Mouse (Mus musculus) intestine, embryonic 16.5 days (tissue): ENCODE results near the gene Ampd1. TPM values are rescaled to one million over a fixed set of nuclear protein-coding genes. Genes with fewer than 3 reads are reported as not detected.
"Not testable (repeated sequence)": the region's sequence is repeated elsewhere in the genome, so short reads cannot be mapped to it uniquely, and the experiment has no call there.

Experiments
- ATAC-seq: fragments of 200-750 bp; cut with Nextera tagmentation; 2 replicates; pipeline ENCODE4 v1.8.0; 2017; ENCODE audit warnings: moderate TSS enrichment, moderate library complexity
- H3K27ac ChIP-seq: fragments of 300-500 bp; sonication (generic); 2 replicates; pipeline ENCODE4 v1.5.1; 2014; ENCODE audit warnings: mild to moderate bottlenecking, low read length
- H3K27me3 ChIP-seq: fragments of 300-500 bp; sonication (generic); replicated peaks from 2 replicates; pipeline ENCODE4 v1.6.1; 2014; ENCODE audit warnings: low read length, control low read depth, mixed read lengths; ENCODE audit not compliant: control insufficient read depth, insufficient read depth
- H3K36me3 ChIP-seq: fragments of 300-500 bp; sonication (generic); 2 replicates; pipeline ENCODE4 v1.6.1; 2014; ENCODE audit warnings: low read length, control low read depth; ENCODE audit not compliant: control insufficient read depth, insufficient read depth
- H3K4me1 ChIP-seq: fragments of 300-500 bp; sonication (generic); 2 replicates; pipeline ENCODE4 v1.6.1; 2014; ENCODE audit warnings: low read length, control low read depth, mixed read lengths; ENCODE audit not compliant: control insufficient read depth, insufficient read depth
- H3K4me2 ChIP-seq: fragments of 300-500 bp; sonication (generic); 2 replicates; pipeline ENCODE4 v1.6.1; 2014; ENCODE audit warnings: low read depth, low read length, control low read depth
- H3K4me3 ChIP-seq: fragments of 300-500 bp; sonication (generic); 2 replicates; pipeline ENCODE4 v1.5.1; 2014; ENCODE audit warnings: mild to moderate bottlenecking, low read length
- H3K9ac ChIP-seq: fragments of 300-500 bp; sonication (generic); 2 replicates; pipeline ENCODE4 v1.6.1; 2014; ENCODE audit warnings: low read depth, low read length
- H3K9me3 ChIP-seq: fragments of 300-500 bp; sonication (generic); 2 replicates; pipeline ENCODE4 v1.6.1; 2016; ENCODE audit warnings: low read length, control low read depth; ENCODE audit not compliant: control insufficient read depth
- WGBS: fragments of 180-500 bp; shearing (Covaris S2); extraction: QIAGEN DNeasy Blood & Tissue Kit; methylation state at CpG from one replicate; pipeline ENCODE4 v1.1.7; 2014; 5-methylcytosine and 5-hydroxymethylcytosine counted together
- polyA plus RNA-seq: library from polyadenylated mRNA; unstranded; fragments of >200 nt; fragmentation: Nextera tagmentation; extraction: Ambion mirVana; gene quantifications from 2 replicates; pipeline ENCODE4 v1.2.1, GENCODE M21; 2015

Gene Ampd1
- polyA plus RNA-seq, 1 experiment from 2014 or later, result not detected

- H3K9ac ChIP-seq, result no peak overlapping the region
- H3K27ac ChIP-seq, result no peak overlapping the region
- H3K9me3 ChIP-seq, result no peaks in the 10 kb centered on the region
- H3K4me2 ChIP-seq, result no peak overlapping the region
- ATAC-seq, result no peak
- no peaks in the 10 kb centered on the region for H3K36me3 ChIP-seq
- 71% methylated on average over 5 of the region's 5 CpGs for WGBS
- H3K27me3 ChIP-seq, result no peaks in the 10 kb centered on the region
- no peak overlapping the region for H3K4me3 ChIP-seq
- peaks cover 10% of the 10 kb centered on the region for H3K4me1 ChIP-seq
Observed at GRCm38 (mm10) chr3:103127721-103128120, 53.9 kb downstream of the Ampd1 start.

GRCm38 (mm10) chr3:103128251-103128650, 54.4 kb downstream of the Ampd1 start:
- H3K27me3 ChIP-seq, result no peaks in the 10 kb centered on the region
- no peak overlapping the region for H3K4me2 ChIP-seq
- no peak overlapping the region for H3K27ac ChIP-seq
- no peaks in the 10 kb centered on the region for H3K9me3 ChIP-seq
- peaks cover 10% of the 10 kb centered on the region for H3K4me1 ChIP-seq
- H3K36me3 ChIP-seq, result no peaks in the 10 kb centered on the region
- ATAC-seq, result no peak
- WGBS, result 55% methylated on average over 4 of the region's 4 CpGs
- no peak overlapping the region for H3K4me3 ChIP-seq
- H3K9ac ChIP-seq, result no peak overlapping the region

- H3K27ac ChIP-seq, result no peak overlapping the region
- no peak overlapping the region for H3K4me3 ChIP-seq
- no peaks in the 10 kb centered on the region for H3K27me3 ChIP-seq
- H3K4me2 ChIP-seq, result no peak overlapping the region
- no peaks in the 10 kb centered on the region for H3K36me3 ChIP-seq
- ATAC-seq, result peak; percentile 84
- peaks cover 10% of the 10 kb centered on the region for H3K4me1 ChIP-seq
- no peak overlapping the region for H3K9ac ChIP-seq
- 71% methylated on average over 8 of the region's 8 CpGs for WGBS
- no peaks in the 10 kb centered on the region for H3K9me3 ChIP-seq
Observed at GRCm38 (mm10) chr3:103129367-103130159, 55.7 kb downstream of the Ampd1 start.

GRCm38 (mm10) chr3:103130236-103130751, 56.5 kb downstream of the Ampd1 start:
- Histone ChIP-seq H3K36me3 (no peaks in the 10 kb centered on the region), H3K9me3 (no peaks in the 10 kb centered on the region), H3K9ac (0 out of 2 replicates have a peak overlapping the region, but pooled peaks have one; percentile 7), H3K27ac (peak overlapping the region; percentile 20; the same call in 1 of the 2 replicates), H3K4me2 (no peak overlapping the region), H3K4me3 (no peak overlapping the region), H3K4me1 (peaks cover 10% of the 10 kb centered on the region), H3K27me3 (no peaks in the 10 kb centered on the region)
- WGBS, result 21% methylated on average over 6 of the region's 6 CpGs
- peak; percentile 89 for ATAC-seq

GRCm38 (mm10) chr3:103133098-103133497, 59.3 kb downstream of the Ampd1 start:
- no peak overlapping the region for H3K27ac ChIP-seq
- no peak for ATAC-seq
- H3K36me3 ChIP-seq, result no peaks in the 10 kb centered on the region
- no peak overlapping the region for H3K9ac ChIP-seq
- H3K9me3 ChIP-seq, result no peaks in the 10 kb centered on the region
- peaks cover 7% of the 10 kb centered on the region for H3K4me1 ChIP-seq
- WGBS, result 92% methylated on average over 10 of the region's 10 CpGs
- no peaks in the 10 kb centered on the region for H3K27me3 ChIP-seq
- no peak overlapping the region for H3K4me2 ChIP-seq
- H3K4me3 ChIP-seq, result no peak overlapping the region

- H3K4me1 ChIP-seq, result no peaks in the 10 kb centered on the region
- 75% methylated on average over 4 of the region's 4 CpGs for WGBS
- H3K27me3 ChIP-seq, result no peaks in the 10 kb centered on the region
- no peaks in the 10 kb centered on the region for H3K36me3 ChIP-seq
- ATAC-seq, result no peak
- no peak overlapping the region for H3K9ac ChIP-seq
- H3K27ac ChIP-seq, result no peak overlapping the region
- H3K4me3 ChIP-seq, result no peak overlapping the region
- no peaks in the 10 kb centered on the region for H3K9me3 ChIP-seq
- H3K4me2 ChIP-seq, result no peak overlapping the region
Observed at GRCm38 (mm10) chr3:103136414-103137077, 62.7 kb downstream of the Ampd1 start.

- Histone ChIP-seq H3K27ac (0 out of 2 replicates have a peak overlapping the region, but pooled peaks have one; percentile 33), H3K27me3 (no peaks in the 10 kb centered on the region), H3K9me3 (no peaks in the 10 kb centered on the region), H3K4me3 (no peak overlapping the region), H3K9ac (peak overlapping the region; percentile 43; the same call in 1 of the 2 replicates), H3K4me1 (no peaks in the 10 kb centered on the region), H3K4me2 (no peak overlapping the region), H3K36me3 (no peaks in the 10 kb centered on the region)
- ATAC-seq, result no peak
- WGBS, result 51% methylated on average over 8 of the region's 8 CpGs
Observed at GRCm38 (mm10) chr3:103139047-103139446, 65.2 kb downstream of the Ampd1 start.

- not testable (repeated sequence) for H3K27me3 ChIP-seq, H3K4me1 ChIP-seq, ATAC-seq, H3K27ac ChIP-seq, H3K4me3 ChIP-seq, H3K9ac ChIP-seq, H3K4me2 ChIP-seq, H3K36me3 ChIP-seq, H3K9me3 ChIP-seq
- WGBS, result 59% methylated on average over 11 of the region's 11 CpGs
Observed at GRCm38 (mm10) chr3:103140095-103140838, 66.5 kb downstream of the Ampd1 start.

- no peak for ATAC-seq
- WGBS, result 88% methylated on average over 11 of the region's 11 CpGs
- H3K36me3 ChIP-seq, result no peaks in the 10 kb centered on the region
Observed at GRCm38 (mm10) chr3:103141287-103141686, 67.5 kb downstream of the Ampd1 start.

More at GRCm38 (mm10) chr3:103141287-103141686, 67.5 kb downstream of the Ampd1 start:
- Histone ChIP-seq H3K27me3 (no peaks in the 10 kb centered on the region), H3K4me2 (no peak overlapping the region), H3K4me1 (no peaks in the 10 kb centered on the region), H3K9me3 (no peaks in the 10 kb centered on the region), H3K27ac (no peak overlapping the region), H3K9ac (no peak overlapping the region), H3K4me3 (no peak overlapping the region)
